Mouse (Mus musculus) urinary bladder, postnatal 36 days (tissue): ENCODE results near the gene Mtch2.

Experiments
- DNase-seq, 2 experiments: peaks; one replicate each; pipeline ENCODE4 v3.0.0; 2022; ENCODE audit warnings: low spot score in 2 of 2, mixed read lengths in 1 of 2

Gene Mtch2

DNA sequence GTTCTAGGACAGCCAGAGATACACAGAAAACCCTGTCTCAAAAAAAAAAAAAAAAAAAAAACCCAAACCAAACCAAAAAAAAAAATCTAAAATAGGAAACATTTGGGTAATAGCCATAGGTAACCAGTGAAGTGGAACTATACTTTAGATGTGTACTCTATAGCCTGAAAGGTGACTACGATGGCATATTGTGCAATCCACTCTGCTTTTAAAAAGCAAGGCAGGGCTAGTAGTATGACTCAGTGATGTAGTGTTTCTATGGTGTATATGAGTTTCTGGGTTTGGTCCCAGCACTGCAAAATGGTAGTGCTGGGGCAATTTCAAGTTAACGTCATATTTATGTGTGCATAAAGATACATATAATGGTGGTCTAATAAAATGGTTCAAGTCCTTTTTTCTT is 59.8 kb downstream of the Mtch2 start:
- DNase-seq, result no peak

DNA sequence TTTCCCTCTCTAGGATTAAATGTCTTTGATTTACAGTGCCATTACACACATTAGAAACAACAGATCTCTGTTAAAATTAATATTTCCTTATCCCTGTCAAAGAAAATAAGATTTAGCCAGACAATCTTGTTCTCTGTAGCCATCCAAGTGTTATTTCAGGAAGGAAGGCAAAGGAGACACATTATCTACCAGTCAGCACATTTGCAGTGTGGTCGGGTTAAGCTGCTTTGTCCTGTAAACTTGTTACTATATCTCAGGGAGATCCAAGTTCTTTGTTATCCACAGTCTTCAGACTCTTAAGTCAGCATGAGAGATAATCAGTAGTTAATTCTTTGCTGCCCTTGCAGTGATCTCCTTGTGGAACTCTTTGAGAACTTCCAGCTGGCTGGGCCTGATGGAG is 63.9 kb downstream of the Mtch2 start:
- DNase-seq, result no peak

DNA sequence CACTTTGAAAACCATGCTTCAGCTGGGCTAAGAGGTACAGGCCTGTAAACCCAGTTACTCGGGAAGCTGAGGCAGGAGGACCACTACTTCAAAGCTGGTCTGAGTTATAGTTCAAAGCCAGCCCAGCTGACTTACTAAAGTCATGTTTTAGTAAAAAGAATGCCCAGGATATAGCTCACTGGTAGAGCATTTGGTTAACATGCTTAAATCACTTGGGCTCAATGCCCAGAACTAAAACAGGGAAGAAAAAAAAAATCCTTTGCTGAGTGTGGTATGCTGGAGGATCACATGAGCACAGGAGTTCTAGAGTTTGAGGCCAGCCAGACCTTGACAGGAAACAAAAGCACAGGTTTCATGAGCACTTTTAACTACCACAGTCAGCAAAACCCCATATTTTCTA is 64.7 kb downstream of the Mtch2 start:
- DNase-seq, result no peak

DNA sequence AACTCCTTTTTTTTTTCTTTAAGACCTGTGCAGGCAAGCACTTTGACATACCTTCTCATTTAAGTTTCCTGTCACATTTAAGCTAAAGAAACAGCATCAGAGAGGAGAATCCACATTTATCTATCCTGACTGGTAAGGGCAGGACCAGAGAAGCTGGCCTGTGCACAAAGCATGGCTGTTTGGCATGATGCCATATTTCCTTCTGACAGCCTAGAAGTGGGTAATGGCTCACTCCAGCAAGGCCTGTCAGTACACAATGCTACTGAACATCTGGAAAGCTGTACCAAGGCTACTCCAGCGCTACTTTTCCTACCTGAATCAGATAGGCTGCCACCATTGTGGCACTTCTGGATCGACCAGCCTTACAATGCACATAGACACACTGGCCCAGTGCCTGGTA is 66.7 kb downstream of the Mtch2 start:
- no peak for DNase-seq

DNA sequence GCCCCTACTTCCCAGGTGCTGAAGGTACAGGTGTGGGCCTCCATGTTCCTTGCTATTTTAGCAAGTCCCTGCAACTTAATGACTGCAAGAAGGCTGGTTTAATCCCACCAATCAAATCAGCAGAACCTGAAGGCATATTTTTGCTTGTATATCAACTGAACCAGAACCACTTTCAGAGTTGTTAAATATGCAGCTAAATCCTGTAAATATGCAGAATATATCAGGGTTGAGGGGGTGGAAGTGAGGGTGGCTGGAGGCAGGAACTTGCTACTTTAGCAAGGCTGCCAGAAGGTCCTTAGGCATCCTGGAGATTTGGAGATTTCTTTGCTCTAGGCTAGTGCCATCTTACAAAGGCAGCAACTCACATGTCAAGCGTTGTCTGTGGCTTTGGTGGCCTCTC is 68.6 kb downstream of the Mtch2 start:
- no peak for DNase-seq
